ENCODE assay signal across 8 mouse cellular contexts in genomic region chr12:116648584-116649206, GRCm38 (mm10).
A peak's percentile ranks its signal among the peaks of the same experiment; 100 is the strongest.
DNase-seq lines count a peak whose midpoint lies in the region; ATAC-seq and TF ChIP-seq lines count a peak whose summit lies in the region.

No protein-coding gene starts in this region.

- H3K27ac ChIP-seq in heart, postnatal 0 days (ENCODE audit: low read depth): no peak overlapping the region
- no peak overlapping the region for H3K27ac ChIP-seq in heart, embryonic 11.5 days (ENCODE audit: low read depth, low read length)
- no peak overlapping the region for H3K27ac ChIP-seq in forebrain, embryonic 12.5 days

- DNase-seq in heart, postnatal 0 days (ENCODE audit: low spot score): peak; percentile 27
- peak; percentile 22 for DNase-seq in adrenal gland, adult 8-10 months
- peak; percentile 42 to 47 for DNase-seq in kidney, postnatal 4 days
- DNase-seq in lung, postnatal 25 days (ENCODE audit: low spot score): peak; percentile 19
- peak; percentile 80 for DNase-seq in right cerebral cortex, postnatal 4 days
- DNase-seq in T-cell, adult 2 months (ENCODE audit: low spot score): no peak

- H3K36me3 ChIP-seq in heart, postnatal 0 days (replicated peaks; ENCODE audit: control insufficient read depth, insufficient read depth, low read length): no peaks in the 10 kb centered on the region
- H3K36me3 ChIP-seq in heart, embryonic 11.5 days (ENCODE audit: control insufficient read depth, insufficient read depth, low read length): no peaks in the 10 kb centered on the region
- H3K36me3 ChIP-seq in forebrain, embryonic 12.5 days (replicated peaks): no peaks in the 10 kb centered on the region

- no peak overlapping the region for H3K9ac ChIP-seq in heart, postnatal 0 days (replicated peaks; ENCODE audit: low read depth, low read length)
- H3K9ac ChIP-seq in heart, embryonic 11.5 days (ENCODE audit: low read depth, low read length): no peak overlapping the region
- H3K9ac ChIP-seq in forebrain, embryonic 12.5 days: no peak overlapping the region

- ATAC-seq in heart, postnatal 0 days (ENCODE audit: insufficient read depth, low read depth): no peak
- no peak; the same call in 1 of the 2 replicates for ATAC-seq in heart, embryonic 11.5 days (replicated peaks; ENCODE audit: insufficient number of reproducible peaks, low FRiP score, low TSS enrichment)
- ATAC-seq in forebrain, embryonic 12.5 days (ENCODE audit: low FRiP score): peak; percentile 82

- H3K4me2 ChIP-seq in heart, postnatal 0 days (ENCODE audit: low read depth, low read length): no peak overlapping the region
- no peak overlapping the region for H3K4me2 ChIP-seq in heart, embryonic 11.5 days
- no peak overlapping the region for H3K4me2 ChIP-seq in forebrain, embryonic 12.5 days

- H3K27me3 ChIP-seq in heart, postnatal 0 days (ENCODE audit: control insufficient read depth, insufficient read depth, low read length): no peaks in the 10 kb centered on the region
- no peaks in the 10 kb centered on the region for H3K27me3 ChIP-seq in heart, embryonic 11.5 days (ENCODE audit: control insufficient read depth, insufficient read depth, low read length)
- H3K27me3 ChIP-seq in forebrain, embryonic 12.5 days: peaks cover 8% of the 10 kb centered on the region; the same call in 1 of the 2 replicates

- 53% methylated on average over 4 of the region's 4 CpGs for WGBS in heart, postnatal 0 days
- 58% methylated on average over 4 of the region's 4 CpGs for WGBS in heart, embryonic 11.5 days (ENCODE audit: insufficient replicate concordance)
- WGBS in forebrain, embryonic 12.5 days: 63% methylated on average over 4 of the region's 4 CpGs

- H3K4me1 ChIP-seq in heart, postnatal 0 days (ENCODE audit: control insufficient read depth, insufficient read depth): no peaks in the 10 kb centered on the region
- H3K4me1 ChIP-seq in heart, embryonic 11.5 days (ENCODE audit: control insufficient read depth, insufficient read depth, low read length): no peaks in the 10 kb centered on the region
- H3K4me1 ChIP-seq in forebrain, embryonic 12.5 days: no peaks in the 10 kb centered on the region

- TF ChIP-seq EP300 in heart, postnatal 0 days (IDR thresholded peaks at IDR 0.05; ENCODE audit: low read depth): no peak

- H3K4me3 ChIP-seq in heart, postnatal 0 days (ENCODE audit: low read depth, low read length): no peak overlapping the region
- no peak overlapping the region for H3K4me3 ChIP-seq in heart, embryonic 11.5 days (ENCODE audit: low read depth, low read length)
- H3K4me3 ChIP-seq in forebrain, embryonic 12.5 days (replicated peaks): no peak overlapping the region

- peak; percentile 51 for TF ChIP-seq CTCF in heart, postnatal 0 days (IDR thresholded peaks at IDR 0.05; ENCODE audit: low read depth)

- H3K9me3 ChIP-seq in heart, postnatal 0 days (replicated peaks; ENCODE audit: control insufficient read depth, low read length): no peaks in the 10 kb centered on the region
- no peaks in the 10 kb centered on the region for H3K9me3 ChIP-seq in heart, embryonic 11.5 days (replicated peaks; ENCODE audit: control insufficient read depth, low read length)
- no peaks in the 10 kb centered on the region for H3K9me3 ChIP-seq in forebrain, embryonic 12.5 days
